Mouse (Mus musculus): ENCODE data around the gene Vegfd.

Vegfd gene

GRCm38 (mm10) chrX:164373081-164373480, at the start of gene Vegfd:
TSS of gene Vegfd (plus strand) at chrX:164373378.
- peak in 1 of 2 experiments; percentile 3 for DNase-seq

GRCm38 (mm10) chrX:164323391-164323913, 49.7 kb upstream of the Vegfd start:
- DNase-seq = no peak

DNA sequence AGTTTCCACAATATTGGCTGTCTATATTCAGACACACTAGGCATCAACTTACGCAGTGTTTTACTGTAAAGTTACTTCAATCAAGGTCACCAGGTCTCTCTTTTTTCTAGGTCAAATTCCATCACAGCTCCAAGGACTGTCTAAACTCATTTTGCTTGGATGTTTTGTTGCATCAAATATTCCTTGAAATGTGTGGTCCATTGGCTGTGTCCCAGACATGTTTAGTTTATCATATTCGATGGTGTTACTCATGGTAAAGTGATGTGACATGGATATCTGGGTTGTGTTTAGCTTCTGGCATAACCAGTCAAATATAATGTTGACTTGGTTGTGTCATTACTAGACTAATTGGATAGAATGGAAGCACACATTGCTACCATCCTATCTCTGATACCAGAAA, 42.8 kb upstream of the Vegfd start:
- DNase-seq = no peak

DNA sequence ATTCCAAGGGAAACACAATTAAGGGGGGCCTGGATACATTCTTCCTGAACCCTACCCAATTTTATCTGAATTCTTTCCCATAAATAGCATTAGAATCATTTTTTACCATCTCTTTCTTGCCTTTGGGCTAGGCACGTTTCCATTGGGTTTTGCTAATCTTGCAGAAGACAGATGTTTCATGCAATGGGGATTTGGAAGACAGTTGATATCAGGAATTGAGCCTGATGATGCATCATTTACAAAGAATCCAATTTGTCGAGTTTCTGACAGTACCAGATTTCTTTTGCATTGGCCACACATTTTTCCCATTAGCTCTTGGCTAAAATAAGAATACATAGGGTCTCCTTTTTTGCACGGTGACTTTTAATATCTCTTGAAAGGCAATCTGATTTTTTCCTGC, 42.4 kb upstream of the Vegfd start:
- DNase-seq = no peak

GRCm38 (mm10) chrX:164338591-164338990, 34.6 kb upstream of the Vegfd start:
- no peak for DNase-seq

DNA sequence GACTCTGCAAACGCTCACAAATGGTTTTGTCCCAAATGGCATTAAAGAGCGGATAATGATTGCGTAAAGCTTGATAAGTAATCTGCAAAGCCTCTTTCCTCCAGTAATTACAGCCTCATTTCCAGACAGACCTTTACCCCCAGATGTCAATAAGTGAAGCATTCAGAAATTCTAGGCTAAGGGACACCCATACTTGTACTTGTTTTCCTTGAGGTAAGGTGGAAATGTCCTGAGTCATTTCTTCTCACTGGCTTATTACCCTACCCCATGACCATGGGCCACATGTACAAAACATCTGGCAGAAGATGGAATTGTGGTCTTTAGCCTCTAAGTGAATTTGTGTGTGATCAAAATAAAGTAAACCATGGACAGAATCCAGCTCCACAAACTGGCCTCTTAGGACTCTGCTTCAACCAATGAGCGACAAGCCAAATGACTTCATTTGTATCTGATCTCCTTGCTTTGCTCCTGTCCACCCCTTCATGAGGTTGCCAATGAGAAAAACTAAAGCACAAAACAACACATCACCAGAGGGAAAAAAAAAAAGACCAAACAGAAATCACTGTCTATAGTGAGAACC, 27.7 kb upstream of the Vegfd start:
- no peak for DNase-seq

DNA sequence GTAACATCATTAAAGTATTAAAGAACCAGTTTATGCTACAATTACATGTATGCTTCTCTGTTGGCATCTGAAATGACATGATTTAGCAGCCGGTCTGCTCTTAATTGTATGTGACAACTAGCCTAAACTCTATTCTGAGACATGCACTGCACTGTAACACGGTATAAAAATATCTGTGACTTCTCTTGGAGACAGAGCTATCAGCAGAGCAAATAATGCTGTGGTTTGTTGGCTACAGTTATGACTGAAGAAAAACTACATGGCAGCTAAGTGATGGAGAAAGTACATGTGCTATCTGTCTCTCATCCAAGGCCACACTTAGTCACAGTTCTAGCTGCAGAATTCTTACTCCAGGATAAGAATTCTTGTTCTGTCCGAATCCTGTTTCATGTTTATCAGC, 24.2 kb upstream of the Vegfd start:
- DNase-seq = no peak

GRCm38 (mm10) chrX:164365153-164365865, 7.9 kb upstream of the Vegfd start:
- DNase-seq = no peak

GRCm38 (mm10) chrX:164370576-164370975, 2.6 kb upstream of the Vegfd start:
- DNase-seq = no peak

DNA sequence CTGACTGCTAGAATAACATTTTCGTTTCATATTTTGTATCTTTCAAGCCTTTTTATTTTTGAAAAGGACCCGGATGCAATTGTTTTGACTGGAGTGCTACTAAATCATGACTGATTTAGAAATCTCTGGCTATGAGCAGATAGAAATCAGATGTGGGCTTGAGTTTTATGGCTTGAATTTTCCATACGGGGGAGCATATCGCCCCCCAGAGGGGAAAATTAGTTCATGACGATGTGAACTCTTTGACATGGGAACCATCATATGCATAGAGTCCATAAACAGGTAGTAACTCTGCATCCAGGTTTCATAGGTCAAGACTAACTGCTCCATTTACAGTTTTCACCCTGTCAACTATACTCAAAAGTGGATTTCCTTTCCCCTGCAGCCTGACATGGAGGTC, 1.4 kb downstream of the Vegfd start:
- DNase-seq = no peak

DNA sequence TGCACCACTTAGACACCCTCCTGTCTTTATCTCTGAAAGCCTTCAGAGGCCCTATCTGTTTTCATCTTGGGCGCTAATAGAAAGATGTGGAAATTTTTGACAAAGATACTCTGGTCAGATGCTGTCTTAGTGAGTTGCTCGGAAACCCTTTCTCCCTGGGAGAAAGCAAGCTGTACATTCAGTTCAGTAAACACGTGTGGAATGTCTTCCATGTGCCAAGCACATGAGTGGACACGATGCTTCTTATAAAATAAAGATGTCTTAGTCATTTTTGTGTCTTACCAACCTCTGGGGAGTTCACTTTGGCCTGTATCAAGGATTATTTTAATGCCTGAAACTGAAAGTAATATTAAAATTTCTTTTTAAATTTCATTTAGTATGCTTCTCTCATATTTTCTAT, 6.5 kb downstream of the Vegfd start:
- no peak for DNase-seq

DNA sequence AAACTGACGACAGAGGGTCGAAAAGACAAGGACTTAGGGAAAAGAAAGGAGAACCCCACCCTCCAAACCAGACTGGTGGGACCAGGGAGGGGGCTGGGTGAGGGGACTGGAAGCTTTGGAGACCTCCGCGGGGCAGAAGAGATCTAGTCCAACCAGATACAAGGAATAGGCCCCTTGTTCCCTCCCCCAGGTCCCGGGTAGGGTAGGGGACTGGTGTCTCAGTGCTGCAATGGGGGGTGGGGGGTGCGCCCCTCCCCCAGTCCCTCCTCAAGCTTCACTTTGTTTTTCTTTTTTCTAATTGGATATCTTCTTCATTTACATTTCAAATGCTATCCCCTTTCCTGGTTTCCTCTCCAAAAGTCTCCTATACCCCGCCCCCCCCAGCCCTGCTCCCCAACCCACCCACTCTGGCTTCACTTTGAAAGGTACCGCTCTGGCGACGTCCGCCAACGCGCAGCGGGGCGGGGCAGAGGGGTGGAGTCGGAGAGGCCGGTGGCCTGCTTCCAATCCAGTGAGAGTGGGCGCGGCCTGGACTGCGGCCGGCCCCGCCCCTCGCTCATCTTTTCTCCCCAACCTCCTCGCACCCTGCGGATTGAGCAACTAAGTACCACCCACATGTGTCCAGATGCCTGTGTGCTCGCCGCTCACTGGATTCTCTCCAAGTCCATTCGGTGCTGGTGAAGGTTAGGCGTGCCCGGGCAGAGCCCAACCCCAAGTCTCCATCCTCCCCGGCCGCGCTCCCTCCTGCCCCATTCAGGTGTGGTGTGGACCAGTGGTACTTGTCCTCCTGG, 8.6 kb downstream of the Vegfd start:
- DNase-seq = peak; percentile 75 to 82

DNA sequence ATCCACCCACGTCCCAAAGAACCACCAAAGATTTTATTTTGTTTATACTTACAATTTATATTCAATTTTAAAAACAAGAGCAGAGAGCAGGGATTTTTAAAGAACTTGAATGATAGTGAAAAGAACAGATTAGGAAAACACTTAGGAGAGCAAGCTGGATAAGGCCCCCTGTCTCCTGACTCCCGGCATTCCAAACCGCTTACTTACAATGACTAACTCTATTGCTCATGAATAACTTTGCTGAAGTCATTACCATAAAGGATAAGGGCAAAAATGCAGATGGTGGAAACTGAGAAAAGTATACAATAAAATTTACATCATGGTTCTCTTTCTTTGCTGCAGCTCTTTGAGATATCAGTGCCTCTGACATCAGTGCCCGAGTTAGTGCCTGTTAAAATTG, 20.9 kb downstream of the Vegfd start:
- no peak for DNase-seq

GRCm38 (mm10) chrX:164398456-164398855, 25.3 kb downstream of the Vegfd start:
- DNase-seq = peak in 1 of 2 experiments; percentile 27

DNA sequence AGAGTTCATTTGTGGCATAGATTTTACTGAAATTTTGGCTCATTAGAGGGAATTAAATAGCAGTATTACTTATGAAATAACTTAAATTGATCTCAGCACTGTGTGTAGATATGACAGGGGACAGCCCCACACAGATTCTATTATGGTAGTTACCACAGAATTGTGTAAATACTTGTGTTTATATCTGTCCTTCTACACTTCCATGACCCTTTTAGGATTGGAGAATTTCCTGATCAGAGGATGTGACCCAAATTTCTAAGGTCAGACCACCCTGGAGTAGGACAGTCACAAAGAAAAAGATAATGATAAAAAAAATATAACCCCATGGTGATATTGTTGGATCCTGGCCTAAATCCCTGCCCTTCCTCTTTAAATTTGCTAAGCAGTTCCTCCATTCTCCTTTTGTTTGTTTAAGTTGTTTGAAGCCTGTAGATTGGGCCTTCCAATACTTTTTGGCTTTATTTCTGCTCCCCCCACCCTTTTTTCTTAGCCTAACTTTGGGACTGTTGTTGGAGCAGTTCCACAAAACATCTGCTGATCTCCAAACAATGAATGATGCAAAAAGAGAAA, 32.0 kb downstream of the Vegfd start:
- no peak for DNase-seq

GRCm38 (mm10) chrX:164406133-164407022, 33.2 kb downstream of the Vegfd start:
- no peak for DNase-seq

DNA sequence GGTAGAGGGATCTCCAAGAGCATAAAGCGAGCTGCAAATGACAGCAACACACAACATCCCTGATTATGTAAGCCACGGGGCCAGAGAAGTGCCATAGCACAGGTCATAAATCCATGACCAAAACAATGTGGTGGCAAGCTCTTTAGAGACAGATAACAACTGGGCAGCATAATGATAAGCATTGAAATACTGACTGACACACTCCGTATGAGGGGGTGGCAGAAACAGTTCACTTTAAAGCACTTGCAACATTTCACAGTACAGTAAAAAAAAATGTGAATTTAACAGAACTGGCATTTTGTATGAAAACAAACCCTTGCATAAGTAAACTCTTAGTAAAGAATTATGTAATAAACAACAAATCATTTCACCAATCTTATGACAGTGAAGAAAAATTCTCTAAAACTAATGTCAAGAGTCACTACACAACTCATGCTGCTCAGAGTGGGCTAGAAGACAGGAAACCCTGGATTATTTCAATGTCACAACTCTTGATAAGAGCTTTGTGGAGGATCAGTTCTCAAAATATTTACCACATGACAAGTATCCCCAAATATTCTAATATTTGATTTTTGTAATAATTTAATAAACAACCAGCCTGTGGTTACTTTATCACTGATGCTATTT, 35.2 kb downstream of the Vegfd start:
- DNase-seq = no peak

- DNase-seq = no peak
These were observed 37.4 kb downstream of the Vegfd start for GRCm38 (mm10) chrX:164410562-164410961.

- DNase-seq = no peak
These were observed 43.6 kb downstream of the Vegfd start for GRCm38 (mm10) chrX:164416803-164417202.

DNA sequence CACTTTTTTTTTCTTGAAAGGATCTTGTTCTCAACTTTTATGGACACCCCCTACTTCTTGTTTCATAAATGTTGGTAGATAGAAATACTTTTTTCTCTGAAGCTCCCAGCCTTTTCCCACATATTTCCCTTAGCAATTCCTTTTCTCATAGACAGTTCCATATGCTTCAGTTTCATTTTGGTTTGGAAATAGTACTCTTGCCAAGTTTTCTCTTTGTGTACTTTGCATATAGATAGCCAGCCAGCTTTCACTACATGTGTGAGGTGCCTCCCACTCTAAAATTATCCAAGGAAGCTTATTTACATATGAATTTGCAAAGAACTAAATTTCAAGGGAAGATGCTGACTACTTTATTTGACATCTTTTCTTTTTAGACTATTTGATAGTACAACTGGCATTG, 44.8 kb downstream of the Vegfd start:
- DNase-seq = no peak

GRCm38 (mm10) chrX:164419471-164419939, 46.3 kb downstream of the Vegfd start, which contains the start of gene Piga:
TSS of gene Piga (plus strand) at chrX:164419787.
- DNase-seq = peak; percentile 90 to 91

DNA sequence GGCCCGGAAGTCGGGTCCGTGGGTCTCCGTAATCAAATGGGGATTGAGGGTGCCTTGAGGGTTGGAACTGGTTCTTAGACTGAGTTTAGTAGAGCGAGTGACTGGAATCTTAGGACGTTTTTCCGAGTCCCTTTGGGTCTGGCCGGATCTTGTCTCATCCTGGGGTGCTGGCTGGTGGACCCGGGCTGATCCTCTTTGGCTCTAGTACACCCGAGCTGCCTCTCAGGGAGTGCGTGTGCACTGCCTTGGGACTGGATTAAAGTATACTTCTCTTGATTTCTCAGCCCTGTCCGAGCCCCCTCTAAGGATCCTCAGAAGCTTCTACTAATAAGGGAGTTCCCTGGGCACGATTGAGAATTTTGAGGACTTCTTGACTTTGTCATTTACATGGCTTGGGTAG, 46.8 kb downstream of the Vegfd start:
- DNase-seq = no peak
